Comparison of ENCODE assay signal across 7 mouse cellular contexts in the genomic region with DNA sequence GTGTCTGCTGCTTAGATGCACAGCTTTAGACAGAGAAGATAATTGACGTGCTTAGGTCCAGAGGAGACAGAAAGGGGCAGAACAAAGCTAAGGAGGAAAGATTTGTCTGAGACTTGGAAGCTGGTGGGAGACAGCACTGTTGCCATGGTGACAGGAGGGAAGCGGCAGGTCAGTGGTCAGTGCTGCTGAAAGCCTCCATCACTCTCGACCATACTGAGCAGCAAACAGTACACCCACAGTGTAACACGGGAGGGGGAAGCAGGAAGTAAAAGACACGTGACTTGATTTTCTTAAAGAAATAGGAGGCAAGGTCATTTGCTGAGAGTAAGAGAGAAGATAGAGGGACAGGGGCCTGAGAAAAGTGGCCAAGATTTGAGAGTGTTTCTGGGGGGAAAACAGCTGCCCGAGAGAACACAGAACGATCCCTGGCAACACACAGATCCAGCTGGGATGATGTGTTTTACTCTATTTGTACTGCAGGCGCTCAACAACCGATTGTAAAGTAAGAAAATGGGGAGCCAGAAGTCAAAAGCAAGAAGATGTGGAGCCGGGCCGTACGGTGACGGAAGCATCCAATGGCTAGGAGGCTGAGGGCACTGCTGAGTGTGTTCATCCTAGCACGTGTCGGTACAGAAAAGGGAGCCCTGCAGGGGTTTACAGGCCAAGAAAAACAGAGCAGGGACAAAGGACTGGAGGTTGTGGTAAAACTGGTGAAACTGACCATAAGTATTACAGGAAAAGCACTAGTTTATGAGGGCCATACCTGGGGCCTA.
DNase-seq lines count a peak whose midpoint lies in the region; ATAC-seq lines count a peak whose summit lies in the region.

No protein-coding gene starts in this region.

- no peak overlapping the region for H3K4me2 ChIP-seq in hindbrain, embryonic 11.5 days (replicated peaks; ENCODE audit: low read depth, low read length)

- H3K9me3 ChIP-seq in hindbrain, embryonic 11.5 days (ENCODE audit: control insufficient read depth, low read length): no peaks in the 10 kb centered on the region

- 52% methylated on average over 15 of the region's 15 CpGs for WGBS in hindbrain, embryonic 11.5 days

- H3K9ac ChIP-seq in hindbrain, embryonic 11.5 days (ENCODE audit: low read depth, low read length): no peak overlapping the region

- peak; percentile 74 for ATAC-seq in CD4-positive, CD25-positive, alpha-beta regulatory T cell, adult 4 months
- peak; percentile 93 for ATAC-seq in hindbrain, embryonic 11.5 days (ENCODE audit: low FRiP score)
- ATAC-seq in erythroid progenitor cell, adult 5-6 weeks (replicated peaks; ENCODE audit: low FRiP score, poor library complexity, severe bottlenecking): no peak

- H3K27ac ChIP-seq in hindbrain, embryonic 11.5 days (ENCODE audit: low read depth, low read length): no peak overlapping the region

- H3K4me1 ChIP-seq in hindbrain, embryonic 11.5 days (replicated peaks; ENCODE audit: control insufficient read depth, insufficient read depth, low read length): 0 out of 2 replicates have a peak, but pooled peaks cover 5% of the 10 kb centered on the region

- H3K36me3 ChIP-seq in hindbrain, embryonic 11.5 days (ENCODE audit: control insufficient read depth, insufficient read depth, low read length): no peaks in the 10 kb centered on the region

- no peaks in the 10 kb centered on the region for H3K27me3 ChIP-seq in hindbrain, embryonic 11.5 days (ENCODE audit: control insufficient read depth, insufficient read depth, low read length)

- peak; percentile 42 for DNase-seq in brain, embryonic 18.5 days (ENCODE audit: low read depth, low spot score)
- DNase-seq in hindbrain, embryonic 11.5 days (ENCODE audit: low spot score): peak; percentile 75
- peak; percentile 70 for DNase-seq in mesoderm, embryonic 11.5 days (ENCODE audit: low read depth, low spot score)
- no peak for DNase-seq in Muller cell, postnatal 12 days (ENCODE audit: inconsistent ontology term)
- DNase-seq in spleen, adult 12 weeks (ENCODE audit: low spot score): no peak

- H3K4me3 ChIP-seq in hindbrain, embryonic 11.5 days (ENCODE audit: low read depth, low read length): no peak overlapping the region

Comparison
In these comparisons a context has a peak if more than half of its experiments do, and no peak if none do; other contexts are left out.
1. DNase-seq: peak in brain, embryonic 18.5 days (single experiment), hindbrain, embryonic 11.5 days (single experiment) and mesoderm, embryonic 11.5 days (single experiment); none in Muller cell, postnatal 12 days (single experiment) and spleen, adult 12 weeks (single experiment).